Mouse (Mus musculus): ENCODE measurements around the gene Kpnb1.
A peak's percentile ranks its signal among the peaks of the same experiment; 100 is the strongest.

Kpnb1 gene

GRCm38 (mm10) chr11:97185704-97186614, 1.7 kb downstream of the Kpnb1 start:
- no peak for DNase-seq

- no peak for DNase-seq
These were observed 2.8 kb downstream of the Kpnb1 start for GRCm38 (mm10) chr11:97184875-97185274.

GRCm38 (mm10) chr11:97182446-97182845, 5.2 kb downstream of the Kpnb1 start:
- no peak for DNase-seq

GRCm38 (mm10) chr11:97181061-97181460, 6.6 kb downstream of the Kpnb1 start:
- no peak for DNase-seq

GRCm38 (mm10) chr11:97178198-97178597, 9.5 kb downstream of the Kpnb1 start:
- no peak for DNase-seq

- peak in 1 of 2 experiments; percentile 55 for DNase-seq
These were observed 10.8 kb downstream of the Kpnb1 start for GRCm38 (mm10) chr11:97176851-97177250.

- no peak for DNase-seq
These were observed 12.2 kb downstream of the Kpnb1 start for GRCm38 (mm10) chr11:97175499-97175898.

- DNase-seq, result no peak
These were observed 27.3 kb downstream of the Kpnb1 start for GRCm38 (mm10) chr11:97160341-97160740.

- no peak for DNase-seq
These were observed 30.7 kb downstream of the Kpnb1 start for GRCm38 (mm10) chr11:97156999-97157398.

GRCm38 (mm10) chr11:97152662-97153287, 34.9 kb downstream of the Kpnb1 start:
- peak in 1 of 2 experiments; percentile 24 for DNase-seq

GRCm38 (mm10) chr11:97152023-97152426, 35.7 kb downstream of the Kpnb1 start:
- peak; percentile 56 to 58 for DNase-seq

- peak; percentile 40 to 71 for DNase-seq
These were observed 36.3 kb downstream of the Kpnb1 start, which contains the start of gene Tbkbp1 for GRCm38 (mm10) chr11:97151343-97151801. TSS of gene Tbkbp1 (minus strand) at chr11:97151495.

GRCm38 (mm10) chr11:97150411-97151330, 37.0 kb downstream of the Kpnb1 start:
- peak; percentile 72 to 89 for DNase-seq

- peak; percentile 90 to 95 for DNase-seq
These were observed 37.7 kb downstream of the Kpnb1 start for GRCm38 (mm10) chr11:97149995-97150410.

- peak in 1 of 2 experiments; percentile 23 for DNase-seq
These were observed 38.7 kb downstream of the Kpnb1 start for GRCm38 (mm10) chr11:97149026-97149425.

- peak in 1 of 2 experiments; percentile 25 for DNase-seq
These were observed 39.1 kb downstream of the Kpnb1 start for GRCm38 (mm10) chr11:97148591-97148990.

GRCm38 (mm10) chr11:97147333-97147732, 40.3 kb downstream of the Kpnb1 start:
- peak in 1 of 2 experiments; percentile 20 for DNase-seq

GRCm38 (mm10) chr11:97146724-97147123, 41.0 kb downstream of the Kpnb1 start:
- peak; percentile 79 to 87 for DNase-seq

GRCm38 (mm10) chr11:97145951-97146350, 41.7 kb downstream of the Kpnb1 start:
- peak in 1 of 2 experiments; percentile 21 for DNase-seq

GRCm38 (mm10) chr11:97145320-97145719, 42.4 kb downstream of the Kpnb1 start:
- no peak for DNase-seq

GRCm38 (mm10) chr11:97143196-97143900, 44.3 kb downstream of the Kpnb1 start:
- DNase-seq, result peak in 1 of 2 experiments; percentile 21

- peak; percentile 66 to 71 for DNase-seq
These were observed 45.5 kb downstream of the Kpnb1 start for GRCm38 (mm10) chr11:97142159-97142608.

Data from lung, postnatal 4 days (tissue).